Mouse (Mus musculus): ENCODE data around the gene Arnt2.

Gene Arnt2

DNA sequence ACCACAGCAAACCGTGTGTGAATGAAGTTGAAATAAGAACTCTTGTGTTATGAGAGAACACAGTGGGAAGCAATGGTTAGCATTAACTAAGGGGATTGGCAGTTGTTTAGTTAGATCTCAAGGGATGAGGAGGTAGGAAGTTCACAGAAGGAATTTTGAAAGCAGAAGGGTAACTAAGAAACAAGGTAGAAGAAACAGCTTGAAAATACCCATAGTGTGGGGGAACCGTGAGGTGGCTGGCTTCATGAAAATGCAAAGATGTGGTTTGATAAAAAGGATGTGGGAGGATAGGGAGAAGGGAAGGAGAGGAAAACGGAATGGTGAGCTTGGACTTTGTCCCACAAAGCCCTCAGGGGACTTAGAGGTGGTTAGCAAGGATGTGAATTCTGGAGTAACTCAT is 125.0 kb downstream of the Arnt2 start:
- no peak for DNase-seq

DNA sequence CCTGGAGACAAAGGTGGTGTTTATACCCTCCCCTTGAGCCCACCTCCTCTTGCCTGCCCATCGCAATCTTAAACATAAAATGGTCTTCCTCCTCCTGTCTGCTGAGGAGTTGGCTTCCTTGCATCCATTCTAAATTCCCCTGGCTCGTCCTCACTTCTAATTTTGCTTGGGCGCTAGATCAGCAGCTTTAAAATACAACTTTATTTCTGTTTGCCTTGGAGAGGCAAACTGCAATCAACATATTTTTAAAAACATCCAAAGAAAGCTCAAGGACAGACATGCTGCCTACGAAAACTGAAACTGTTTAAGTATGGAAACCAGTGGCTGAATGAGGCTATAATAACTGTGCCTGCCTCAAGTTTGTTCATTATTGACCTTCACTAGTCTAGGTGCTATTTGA is 127.7 kb downstream of the Arnt2 start:
- DNase-seq: no peak

DNA sequence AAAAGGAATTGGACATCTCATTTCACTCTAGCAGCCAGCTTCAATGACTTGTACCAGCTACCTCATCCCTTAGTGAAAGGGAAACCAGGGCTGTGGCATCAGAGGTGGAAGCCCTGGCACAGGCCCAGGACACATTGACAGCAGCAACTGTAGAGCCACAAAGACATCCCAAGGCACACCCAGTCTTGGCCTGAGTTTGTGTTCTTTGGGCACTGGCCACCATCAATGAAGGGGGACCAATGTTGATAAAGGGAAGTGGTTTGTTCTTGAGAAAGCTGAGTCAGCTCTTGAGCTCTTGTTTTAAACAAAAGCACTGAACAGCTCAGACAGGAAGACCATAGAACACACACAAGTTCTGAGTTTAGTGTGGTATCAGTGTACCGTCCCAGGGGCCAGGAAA is 130.7 kb downstream of the Arnt2 start:
- DNase-seq: no peak

DNA sequence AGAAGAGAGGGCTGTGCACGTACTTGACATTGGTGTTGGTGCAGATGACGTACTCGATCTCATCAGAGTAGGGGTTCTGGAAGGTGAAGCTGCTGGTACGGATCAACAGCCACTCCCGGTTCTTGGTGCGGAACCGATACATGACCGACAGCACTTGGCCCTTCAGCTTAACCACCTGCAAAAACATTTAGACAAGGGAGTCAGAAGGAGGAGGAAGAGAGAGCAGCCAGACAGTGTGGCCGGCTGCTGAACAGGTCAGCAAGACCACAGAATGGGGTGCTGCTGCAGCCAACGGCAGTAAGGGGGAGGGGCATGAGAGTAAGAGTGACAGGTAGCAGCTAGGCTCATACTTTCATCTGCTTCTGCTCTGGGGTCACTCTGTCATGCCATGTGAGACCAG is 134.7 kb downstream of the Arnt2 start:
- no peak for DNase-seq

DNA sequence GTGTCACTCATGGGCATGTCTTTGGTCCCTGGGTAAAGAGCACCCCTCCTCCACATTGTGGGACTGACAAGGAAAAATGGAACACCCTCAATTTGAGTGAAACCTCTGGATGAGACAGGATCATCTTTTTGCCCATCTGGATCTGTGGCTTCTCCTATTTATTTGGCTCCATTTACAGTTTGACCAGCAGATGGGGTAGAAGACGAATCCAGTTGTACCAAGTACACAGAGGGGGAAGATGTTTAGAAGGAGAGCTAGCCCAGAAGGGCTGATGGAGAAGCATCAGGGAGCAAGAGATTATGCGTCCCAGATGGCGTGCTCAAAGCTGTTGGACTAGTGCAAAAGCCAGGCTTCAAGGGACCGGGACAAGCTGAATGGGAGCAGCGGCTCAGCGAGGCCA is 136.0 kb downstream of the Arnt2 start:
- no peak for DNase-seq

DNA sequence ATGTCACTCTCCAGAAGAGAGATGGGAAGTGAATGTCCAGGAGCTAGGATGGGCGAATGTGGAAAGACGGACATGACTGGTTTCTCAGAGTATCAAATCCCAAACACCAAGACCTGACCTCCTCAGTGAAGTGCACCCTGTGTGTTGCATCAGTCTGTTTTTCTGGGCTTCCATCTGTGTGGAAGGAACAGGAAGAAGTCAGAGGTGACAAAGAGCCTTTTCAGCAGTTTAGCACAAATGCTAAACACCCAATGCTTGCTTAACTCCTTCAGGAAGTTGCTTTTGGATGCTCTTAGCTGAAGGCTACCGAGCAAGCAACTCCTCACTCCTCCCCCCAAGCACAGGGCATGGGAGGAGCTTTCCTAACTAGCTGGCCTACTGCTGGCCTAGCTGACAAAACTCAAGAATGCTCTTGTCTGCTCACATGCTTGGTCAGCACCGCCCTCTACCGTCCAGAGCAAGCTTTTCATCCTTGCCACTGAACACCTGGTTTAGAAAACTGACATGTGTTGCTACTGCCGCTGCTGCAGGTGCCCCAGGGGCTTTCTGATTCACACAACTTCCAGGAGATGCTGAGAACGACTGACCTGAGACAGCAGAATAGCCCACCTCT is 137.7 kb downstream of the Arnt2 start:
- DNase-seq: peak; percentile 88

DNA sequence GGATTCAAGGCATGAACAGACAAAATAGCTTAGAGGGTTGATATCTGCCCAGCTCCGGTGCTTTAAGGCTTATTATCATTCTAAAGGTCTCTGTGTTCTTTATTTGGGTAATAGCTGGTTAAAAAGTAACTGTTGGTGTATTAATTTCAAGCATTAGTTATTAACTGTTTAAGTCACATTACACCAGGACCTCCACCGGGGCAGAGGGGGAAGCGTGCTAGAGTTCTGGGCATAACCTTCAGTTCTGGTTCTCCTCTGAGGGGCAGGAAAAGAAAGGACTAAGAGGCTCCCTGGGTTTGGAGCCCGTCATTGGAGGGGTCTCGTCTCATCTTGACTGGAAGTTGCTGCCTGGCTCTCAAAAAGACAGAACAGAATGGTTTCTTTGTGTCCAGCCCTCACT is 138.5 kb downstream of the Arnt2 start:
- no peak for DNase-seq

DNA sequence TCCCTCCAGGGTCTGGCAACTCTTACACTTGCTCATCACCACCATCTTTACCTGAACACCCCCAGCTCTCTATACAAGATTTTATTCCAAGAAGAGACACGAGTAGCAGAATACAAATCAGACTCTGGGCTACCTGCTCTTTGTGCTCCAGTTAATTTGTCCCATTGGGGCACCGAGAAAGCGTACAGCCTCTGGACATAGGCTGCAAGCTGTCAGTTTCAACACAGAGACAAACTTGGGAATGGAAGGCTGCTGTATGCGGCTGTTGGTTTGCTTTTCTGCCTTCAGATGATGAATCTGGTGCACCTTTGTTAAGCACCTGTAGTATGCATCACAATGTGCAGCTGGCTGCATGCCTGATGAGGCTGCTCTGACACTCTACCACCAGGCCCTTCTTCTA is 146.5 kb downstream of the Arnt2 start:
- DNase-seq: no peak

DNA sequence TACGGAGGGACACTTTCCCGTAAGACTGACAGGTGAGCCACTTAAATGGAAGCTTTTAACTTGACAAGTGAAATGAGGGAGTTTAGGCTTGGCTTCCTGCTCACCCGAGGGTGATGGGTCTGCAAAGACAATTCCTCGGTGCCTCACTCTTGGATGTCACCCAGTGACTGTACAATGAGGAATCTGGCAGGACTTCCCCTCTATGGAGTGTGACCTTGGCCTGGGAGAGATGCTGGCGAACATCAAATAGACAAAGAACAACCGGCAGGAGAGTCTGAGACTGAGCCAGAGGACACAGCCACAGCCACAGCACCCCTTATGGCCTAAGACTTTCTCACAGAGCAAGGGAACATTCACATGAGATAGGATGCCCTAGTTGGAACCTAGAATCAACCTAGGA is 148.6 kb downstream of the Arnt2 start:
- DNase-seq: no peak

DNA sequence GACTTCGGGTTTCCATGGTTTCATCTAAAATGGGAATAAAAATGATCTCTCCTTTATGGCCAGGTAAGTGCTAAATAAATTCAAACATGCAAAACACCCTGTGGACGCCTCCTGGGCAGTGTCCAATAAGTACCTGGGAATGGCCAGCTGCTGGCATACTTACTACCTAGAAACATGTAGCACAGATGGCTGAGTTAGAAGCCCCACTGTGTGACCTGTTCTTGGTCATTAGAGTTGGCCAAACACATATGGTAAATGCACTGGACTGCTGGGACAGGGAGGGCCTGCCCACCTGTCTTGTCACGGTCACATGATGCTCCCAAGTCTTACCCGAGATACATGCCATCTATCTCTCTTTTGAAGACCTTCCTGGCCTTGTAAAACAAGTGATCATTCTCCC is 149.6 kb downstream of the Arnt2 start:
- DNase-seq: no peak

DNA sequence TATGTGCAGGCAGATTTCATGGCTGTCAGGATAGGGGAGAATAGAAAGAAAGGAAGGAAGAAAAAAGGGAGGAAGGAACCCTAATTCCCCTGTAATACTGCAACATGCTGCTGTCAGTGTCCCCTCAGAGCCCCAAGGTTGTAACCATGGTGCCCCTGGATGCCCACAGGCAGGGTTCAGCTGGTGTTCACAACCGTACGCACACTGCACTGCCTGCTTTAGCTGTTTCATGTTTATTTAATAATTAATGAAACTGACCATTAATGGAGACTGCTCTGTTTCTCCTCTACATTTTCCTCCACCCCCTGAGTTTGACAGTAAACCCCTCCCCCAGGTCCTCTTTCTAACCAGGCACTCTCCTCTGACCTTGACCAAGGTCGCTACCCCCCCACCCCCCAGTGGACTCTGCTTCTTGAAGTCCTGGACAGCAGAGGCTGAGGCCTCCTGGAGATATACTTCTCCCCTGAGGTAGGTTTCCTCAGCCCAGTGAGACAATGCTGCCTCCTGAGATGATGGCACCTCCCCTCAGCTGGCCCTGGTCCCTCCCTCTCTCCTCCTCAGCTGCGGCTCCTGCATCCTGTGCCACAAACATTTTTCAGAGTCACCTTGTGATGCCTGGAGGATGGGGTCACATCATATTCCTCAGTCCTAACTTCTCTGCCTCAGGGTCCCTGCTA is 150.5 kb downstream of the Arnt2 start:
- no peak for DNase-seq

DNA sequence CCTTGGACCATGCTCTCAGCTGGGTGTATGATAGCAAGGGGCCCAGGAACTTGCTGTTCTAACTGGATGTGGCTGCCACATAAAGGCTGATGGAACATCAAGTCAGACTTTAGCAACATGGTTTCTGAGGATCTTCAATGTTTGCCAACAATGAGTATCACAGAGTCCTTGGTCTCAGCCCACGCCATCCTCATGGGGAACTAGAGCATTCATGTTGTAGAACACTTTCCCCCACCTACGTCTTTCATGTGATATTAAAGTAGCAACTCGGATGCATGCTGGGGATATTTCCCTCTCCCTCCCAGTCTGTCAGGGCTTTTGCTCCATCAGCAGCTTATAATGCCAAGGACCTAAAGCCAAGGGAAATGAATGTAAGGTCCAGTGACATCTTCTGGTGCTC is 153.3 kb downstream of the Arnt2 start:
- no peak for DNase-seq

DNA sequence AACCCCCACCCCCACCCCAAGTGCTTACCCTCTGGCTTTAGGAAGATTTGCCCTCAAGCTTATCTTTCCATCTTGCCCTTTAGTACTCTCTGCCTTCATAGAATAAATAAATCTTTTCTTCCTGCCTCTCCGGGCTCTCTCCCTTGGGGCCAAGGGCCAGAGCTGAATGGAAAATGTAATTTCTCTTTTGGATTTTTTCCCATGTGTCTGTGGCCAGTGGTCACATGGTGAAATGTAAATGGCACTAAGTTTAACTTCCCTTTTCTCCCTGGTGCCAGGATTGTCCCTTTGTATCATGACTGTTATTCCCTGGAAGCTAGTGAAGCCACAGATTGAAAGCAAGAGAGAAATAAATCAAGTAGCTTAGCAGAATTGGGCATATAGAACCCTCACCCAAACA is 153.7 kb downstream of the Arnt2 start:
- no peak for DNase-seq

DNA sequence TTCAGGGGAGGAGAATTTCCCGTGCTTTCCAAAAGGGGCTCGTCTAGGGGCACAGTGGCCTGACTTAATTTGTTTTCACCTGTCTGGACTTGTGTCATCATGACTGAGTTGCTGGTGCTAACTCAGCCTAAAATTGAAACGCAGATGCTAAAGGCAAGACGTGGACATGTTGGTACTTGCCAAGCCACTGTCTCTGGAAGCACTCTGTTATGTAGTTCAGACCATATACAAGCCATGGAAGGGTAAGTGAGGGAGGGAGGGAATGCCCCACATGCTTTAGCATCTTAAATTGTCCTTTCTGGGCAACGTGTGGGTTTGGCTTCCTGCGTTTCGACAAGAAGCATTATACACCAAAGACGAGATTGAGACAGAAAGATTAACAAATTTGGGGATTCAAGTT is 155.1 kb downstream of the Arnt2 start:
- DNase-seq: no peak

DNA sequence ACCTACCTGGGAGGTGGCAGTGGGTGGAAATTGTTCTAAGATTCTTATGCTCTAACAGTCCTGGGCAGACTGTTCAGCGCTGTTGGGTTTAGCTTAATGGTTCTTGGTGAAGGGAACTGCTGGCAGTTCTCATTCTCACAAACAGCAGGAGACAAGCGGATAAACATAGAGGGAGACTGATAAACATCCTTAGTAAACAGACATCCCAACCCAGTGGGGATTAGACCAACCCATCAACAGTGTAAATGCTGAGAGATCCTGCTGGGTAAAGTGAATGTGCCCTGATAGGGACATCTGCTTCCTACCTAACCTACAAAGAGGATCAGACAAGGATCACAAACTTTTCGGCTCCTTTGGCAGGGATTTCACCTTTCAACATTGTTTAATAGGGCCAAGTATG is 155.7 kb downstream of the Arnt2 start:
- no peak for DNase-seq

DNA sequence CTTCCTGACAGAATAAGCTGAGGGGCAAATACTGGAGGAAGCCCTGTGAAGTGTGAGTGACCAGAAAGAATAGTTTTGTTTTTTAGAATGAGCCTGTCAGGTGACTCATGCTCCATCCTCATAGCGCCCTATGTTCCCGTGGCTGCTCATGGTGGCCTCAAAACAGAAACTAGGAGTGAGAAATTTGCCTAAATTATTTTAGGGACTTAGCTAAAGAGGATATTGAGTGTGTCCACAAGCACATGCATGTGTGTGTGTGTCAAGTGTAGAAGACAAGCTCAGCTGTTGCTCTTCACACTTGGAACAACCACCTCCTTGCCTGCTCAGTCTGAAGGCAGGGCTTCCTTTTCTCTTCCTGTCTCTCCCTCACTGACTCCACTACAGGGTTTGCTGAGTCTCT is 158.3 kb downstream of the Arnt2 start:
- DNase-seq: no peak

DNA sequence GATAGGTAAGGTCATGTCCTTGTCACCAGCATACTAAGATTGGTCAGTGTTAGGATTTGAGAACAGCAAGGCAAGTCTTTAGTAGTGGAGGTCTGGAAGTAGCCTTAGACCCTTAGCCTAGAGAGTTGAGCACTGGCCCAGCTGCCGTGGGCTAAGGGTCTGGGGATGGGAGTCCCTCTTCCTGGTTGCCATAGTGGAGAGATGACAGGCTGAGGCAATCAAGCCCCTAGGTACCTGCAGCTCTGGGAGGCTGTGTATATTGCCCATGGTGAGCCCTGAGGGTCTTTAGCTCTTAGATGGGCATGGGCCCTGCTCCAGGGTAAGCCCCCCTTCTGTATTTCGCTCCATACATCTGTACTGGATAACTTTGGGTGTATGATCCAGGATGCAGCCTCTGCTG is 159.2 kb downstream of the Arnt2 start:
- DNase-seq: no peak

DNA sequence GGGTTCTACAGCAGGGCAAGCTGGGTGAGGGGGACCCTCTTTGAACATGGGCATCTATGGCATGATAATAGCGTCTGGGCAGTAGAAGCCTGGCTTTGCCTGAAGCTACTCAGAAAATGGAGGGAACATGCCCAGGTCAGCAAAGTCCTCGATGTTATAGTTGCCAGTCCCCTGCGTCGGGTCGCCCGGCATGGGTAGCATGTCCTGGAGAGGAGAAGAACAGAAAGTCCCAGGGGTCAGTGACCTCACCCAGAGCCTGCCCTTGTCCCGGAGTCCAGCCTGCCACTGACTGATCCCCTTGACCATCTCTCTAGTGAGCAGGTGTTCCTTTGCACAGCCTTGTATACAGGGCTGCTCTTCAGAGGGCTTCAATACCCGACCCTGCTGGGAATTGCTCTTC is 160.0 kb downstream of the Arnt2 start:
- DNase-seq: no peak

DNA sequence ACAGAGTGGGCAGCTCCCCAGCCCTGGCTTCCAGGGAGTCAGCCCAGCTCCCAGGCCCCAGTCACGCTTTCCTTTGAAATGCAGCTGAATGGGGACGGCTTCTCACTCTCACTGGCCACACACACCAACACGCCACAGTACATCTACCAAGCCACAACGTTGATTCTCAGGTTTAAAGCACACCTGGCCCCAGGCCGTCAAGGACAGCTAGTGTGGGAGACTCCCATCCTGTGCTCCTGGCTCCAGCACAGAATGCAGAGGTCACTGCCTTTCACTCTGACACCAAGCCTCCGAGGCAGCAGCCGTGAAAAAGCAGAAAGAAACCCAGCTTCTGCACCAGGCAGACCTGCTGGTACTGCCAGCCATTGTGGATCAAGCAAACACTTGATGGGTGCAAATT is 160.6 kb downstream of the Arnt2 start:
- no peak for DNase-seq

DNA sequence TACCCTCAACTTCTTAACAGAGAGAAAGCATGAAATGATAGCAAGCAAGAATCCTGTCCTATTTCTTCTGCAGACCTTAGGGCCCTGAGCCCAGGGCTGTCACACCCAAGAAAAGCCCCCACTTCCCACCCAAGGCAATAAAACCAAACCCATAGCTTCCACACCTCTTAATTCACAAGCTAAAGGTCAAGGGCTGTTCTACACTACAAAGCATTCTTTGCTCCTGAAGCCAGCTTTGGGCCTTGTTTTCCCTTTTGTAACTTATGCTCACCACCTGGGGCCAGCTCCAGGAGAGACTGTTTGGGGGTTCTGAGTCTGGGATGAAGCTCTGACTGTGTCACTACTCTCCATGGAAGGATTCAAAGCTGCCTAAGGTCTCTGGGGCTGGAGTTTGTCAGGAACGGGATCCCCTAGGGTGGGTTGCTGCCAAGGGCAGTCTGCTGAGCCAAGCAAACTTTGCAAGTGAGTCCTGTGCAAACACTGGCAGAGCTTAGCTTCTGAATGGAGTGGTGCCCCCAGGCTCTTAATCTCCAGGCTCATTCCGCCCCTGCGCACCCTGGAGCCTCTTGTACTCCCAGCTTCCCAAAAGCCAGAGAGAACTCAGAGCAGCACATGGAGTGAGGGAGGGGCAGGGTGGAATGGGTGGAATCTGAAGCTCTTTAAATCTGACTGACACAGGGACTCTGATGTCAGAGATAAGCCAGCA is 161.9 kb downstream of the Arnt2 start:
- DNase-seq: no peak

DNA sequence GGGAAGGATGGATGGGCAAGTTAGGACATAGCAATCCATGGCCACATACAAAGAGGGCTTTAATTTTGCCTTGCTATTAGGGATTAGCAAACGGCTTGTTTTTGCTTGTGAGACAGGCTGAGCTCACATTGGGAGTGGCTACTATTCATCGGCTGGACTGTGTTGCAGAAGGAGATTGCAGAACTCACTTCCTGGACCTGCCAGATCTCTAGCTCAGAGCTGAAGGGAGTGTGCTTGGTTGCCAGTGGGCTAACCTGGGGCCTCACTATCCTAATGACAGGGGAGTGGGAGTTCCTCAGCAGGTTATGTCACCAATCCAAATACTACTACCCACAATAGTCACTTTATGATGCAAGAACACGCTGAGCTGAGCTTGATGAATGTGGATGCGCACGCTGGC is 163.1 kb downstream of the Arnt2 start:
- DNase-seq: no peak

DNA sequence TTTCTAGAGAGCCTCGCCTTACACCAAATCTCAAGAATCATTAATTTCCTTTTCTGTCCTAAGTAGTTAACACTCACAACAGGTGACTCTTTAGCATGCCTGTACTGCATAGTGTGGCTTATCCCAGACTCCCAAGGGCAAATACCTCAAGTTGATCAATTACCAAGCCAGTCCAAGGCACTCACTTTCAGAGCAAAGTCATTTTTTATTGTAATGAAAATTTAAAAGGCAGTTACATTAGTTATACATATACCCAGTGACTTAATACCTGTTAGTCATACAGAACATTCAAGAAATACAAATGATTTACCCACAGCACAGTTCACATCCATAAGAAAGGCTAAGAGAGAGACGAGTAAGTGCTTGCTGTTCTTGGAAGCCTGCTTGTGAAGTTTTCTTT is 163.9 kb downstream of the Arnt2 start:
- DNase-seq: no peak

DNA sequence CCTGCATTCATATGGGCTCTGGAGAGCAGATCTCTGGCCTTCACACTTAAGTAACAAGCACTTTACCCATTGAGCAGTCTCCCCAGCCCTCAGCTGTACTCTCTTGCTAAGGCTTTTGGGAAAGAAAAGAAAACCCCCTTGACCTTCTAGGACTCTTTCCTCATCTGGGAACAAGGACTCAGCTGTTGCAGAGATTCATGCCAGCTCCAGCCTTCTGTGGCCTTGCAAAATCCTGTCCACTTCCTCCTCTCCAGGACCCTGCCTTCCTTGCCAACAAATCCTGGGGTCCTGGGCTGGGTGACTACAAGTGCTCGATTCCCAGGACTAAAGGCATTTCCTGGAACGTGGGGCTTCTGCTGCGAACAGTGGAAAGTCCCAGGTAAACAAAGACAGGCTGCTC is 169.6 kb downstream of the Arnt2 start:
- no peak for DNase-seq

DNA sequence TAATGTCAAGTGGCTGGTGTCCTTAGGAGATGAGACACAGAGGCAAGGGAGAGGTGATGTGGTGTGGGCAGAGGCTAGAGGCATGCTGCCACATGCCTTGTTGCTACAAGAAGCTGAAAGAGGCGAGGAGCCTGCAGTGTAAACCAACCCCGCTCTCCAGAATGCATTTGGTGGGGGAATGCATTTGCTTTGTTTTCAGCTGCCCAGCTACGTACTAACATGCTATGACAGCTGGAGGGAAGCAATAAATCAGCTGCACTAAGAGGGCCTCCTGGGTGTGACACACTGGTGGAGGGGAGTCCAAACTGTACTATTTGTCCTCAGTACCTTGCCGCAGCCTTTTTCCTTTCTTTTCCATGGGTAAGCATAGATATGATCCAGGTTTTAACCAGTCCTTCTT is 172.3 kb downstream of the Arnt2 start:
- DNase-seq: no peak

DNA sequence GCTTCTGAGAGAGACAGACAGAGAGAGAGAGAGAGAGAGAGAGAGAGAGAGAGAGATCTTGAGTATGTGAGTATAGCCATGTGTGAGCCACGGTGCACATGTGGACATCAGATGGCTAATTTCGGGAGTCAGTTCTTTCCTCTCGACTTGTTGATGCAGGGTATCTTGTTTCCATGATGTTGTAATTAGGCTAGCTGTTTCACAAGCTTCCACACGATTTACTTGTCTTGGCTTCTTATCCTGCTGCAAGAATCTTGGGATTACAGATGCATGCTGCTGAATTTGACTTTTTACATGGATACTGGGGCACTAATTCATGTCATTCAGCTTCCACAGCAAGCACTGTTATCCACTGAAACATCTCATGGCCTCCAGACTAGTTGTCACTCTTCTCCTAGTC is 178.6 kb downstream of the Arnt2 start:
- DNase-seq: no peak

All from thymus, postnatal 4 days (tissue).